Mouse (Mus musculus) layer of hippocampus, adult 9-10 months (tissue): ENCODE measurements at regions not wholly inside any gene's neighbourhood (a gene's known extent, or its start where the extent isn't known, plus 50 kb on each side); places are given as distances from the start of the nearest gene placed in this dataset.

ENCODE experiments used
- DNase-seq: peaks from one replicate; pipeline ENCODE4 v3.0.0; 2022; ENCODE audit warnings: low spot score

DNA sequence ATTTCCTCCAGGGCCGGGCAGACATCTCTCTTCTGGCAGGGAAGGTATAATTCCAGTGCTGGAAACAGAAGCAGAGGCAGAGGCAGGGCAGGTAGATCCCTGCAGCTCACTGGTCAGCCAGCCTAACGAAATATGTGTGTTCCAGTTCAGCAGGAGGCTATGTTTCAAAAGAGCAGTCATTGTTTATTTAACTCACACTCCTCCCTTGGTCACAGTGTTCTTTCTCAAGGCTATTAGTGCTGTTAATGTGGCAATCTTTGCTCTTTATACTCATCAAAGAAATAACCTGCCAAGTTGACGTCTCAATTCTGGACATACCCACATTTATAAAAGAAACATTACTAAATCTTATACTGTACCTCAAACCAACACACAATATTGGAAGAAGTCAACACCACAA, 253.3 kb upstream of the Adgrl3 start:
- no peak for DNase-seq

DNA sequence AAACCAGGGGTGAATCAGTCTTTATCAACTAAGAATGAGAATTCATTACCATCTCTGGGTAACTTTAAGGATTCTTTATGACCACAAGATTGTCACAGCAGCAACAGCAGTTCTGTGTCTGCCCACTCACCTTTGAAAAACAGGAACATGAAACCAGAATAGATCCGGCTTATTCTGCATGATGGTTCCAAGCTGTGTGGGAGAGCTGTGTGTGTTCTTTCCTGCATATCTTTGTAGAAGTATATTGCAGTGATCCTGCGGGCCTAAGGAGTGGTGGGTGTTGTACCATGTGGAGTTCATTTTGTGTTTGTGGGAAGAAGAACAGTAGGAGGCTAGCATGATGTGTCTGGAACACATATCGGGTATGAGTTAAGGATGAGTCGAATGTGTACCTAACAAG, 236.0 kb upstream of the Adgrl3 start:
- DNase-seq: peak; percentile 43

DNA sequence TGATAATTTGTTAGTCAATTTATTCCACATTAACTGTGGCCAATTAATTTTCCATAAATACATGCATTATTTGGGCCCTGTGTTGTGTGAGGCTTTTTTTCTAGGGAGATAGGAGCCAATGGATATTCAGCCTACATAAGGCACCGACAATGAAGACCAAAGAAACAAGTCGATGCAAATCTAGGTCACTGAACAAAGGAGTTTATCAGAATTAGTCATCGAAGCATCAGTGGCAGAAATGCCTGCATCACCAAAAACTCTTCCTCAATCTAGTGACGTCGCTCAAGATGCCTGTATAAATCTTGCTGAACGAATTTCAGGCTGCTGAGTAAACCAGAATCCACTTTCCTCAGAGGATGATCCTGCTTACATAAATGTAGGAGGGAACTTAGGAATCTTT, 235.2 kb upstream of the Adgrl3 start:
- no peak for DNase-seq

DNA sequence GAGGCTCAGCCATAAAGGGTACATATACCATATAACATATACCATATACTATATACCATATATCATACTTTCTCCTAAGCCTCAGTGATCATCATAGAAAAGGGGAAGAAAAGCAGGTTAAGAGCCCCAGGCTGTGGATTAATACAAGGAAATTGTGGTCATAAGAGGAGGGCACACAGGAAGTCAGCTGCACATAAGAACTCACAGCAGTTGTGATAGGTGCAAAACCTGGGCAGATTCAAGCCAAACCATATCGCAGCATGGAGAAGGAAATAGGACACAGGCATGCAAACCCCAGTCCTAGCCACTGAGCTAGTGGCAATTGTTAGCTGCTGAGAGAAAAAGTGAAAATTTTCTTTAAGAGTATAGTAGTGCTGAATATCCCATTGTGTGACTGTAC, 228.3 kb upstream of the Adgrl3 start:
- no peak for DNase-seq

DNA sequence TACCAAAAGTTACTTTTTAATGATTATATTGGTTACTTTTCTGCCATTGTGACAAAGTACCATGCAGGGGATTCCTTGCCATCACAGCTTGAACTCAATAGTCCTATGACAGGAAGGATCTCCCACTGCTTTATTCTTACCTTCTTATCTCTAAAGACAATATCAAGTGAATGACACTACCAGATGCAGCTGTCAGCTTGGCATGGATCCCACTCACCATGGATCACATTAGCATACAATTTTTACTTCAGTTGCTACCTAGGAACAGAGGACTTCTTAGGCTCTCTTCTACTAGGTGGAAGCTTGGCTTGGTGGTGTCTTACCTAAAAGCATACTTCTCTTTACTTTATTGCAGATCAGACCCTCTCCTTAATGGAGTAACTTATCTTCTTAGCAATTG, 220.2 kb upstream of the Adgrl3 start:
- no peak for DNase-seq

DNA sequence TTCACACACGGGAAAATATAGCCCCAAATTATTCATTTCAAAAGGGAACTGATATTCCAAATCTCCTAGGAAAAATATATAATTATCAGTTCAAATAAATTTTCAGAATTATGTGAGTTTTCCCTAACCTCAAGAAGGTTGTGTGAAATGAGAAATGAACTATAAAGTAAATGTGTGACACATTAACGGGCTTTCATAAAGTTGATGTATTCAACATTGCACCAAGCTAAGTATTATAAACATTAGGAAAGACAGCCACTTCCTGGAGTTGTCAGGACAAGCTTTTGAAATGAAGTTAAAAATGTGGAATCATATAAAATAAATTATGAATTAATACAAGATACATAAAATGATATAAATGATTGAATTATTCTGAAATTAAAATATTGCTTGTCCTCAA, 207.0 kb upstream of the Adgrl3 start:
- DNase-seq: no peak

DNA sequence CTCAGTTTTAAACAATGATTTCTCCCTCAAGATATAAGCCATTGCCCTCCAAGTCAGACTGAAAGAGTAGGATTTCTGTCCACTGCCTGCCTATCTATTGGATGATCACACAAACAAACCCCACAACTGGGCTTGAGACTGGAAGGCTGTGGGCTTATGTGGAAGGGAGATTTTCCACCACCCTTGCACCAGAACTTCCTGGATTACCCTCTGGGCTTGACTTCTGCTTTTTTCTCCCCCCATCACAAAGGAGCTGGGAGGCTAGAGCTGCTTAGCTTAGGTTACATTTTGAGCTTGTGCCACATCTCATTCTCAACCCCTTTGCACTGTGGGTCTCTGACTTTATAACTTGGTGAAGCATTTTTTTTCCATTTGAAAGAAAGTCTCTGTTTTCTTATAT, 200.7 kb upstream of the Adgrl3 start:
- no peak for DNase-seq

DNA sequence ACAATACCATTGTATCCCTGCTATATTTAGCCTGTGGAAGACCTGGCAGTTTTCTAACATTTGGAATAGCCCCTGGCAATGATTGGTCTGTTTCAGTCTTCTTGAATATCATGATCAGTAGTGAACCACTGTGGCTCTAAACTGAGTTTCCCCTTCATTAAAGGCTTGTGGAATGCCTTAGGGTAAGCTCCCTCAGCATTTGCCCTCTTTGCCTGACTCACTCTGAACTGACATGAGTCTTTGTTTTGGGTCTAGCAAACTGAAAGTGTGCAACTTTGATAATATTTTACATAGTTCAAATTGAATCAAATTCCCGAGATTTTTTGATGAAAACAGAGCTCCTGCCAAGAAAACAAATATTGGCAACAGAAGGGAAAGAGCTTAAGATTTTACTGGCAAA, 177.4 kb upstream of the Adgrl3 start:
- DNase-seq: no peak

DNA sequence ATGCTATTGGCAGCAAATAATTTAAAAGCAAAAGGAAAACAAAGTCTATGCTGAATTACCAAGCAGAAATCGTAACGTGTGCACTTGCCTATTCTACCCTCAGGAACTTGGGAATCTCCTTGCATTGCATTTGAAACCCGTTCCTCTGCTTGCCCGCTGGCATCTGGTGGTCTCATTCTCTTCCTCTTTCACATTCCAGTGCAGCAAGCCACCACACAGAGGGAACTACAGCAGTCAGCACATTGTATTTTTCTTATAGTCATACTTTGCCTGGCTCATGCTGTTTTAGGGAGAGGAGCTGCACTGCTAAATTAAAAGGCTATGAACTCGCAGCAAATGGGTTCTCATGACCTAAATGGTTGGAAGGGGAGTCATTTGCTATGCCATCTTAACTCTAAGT, 164.9 kb upstream of the Adgrl3 start:
- no peak for DNase-seq

DNA sequence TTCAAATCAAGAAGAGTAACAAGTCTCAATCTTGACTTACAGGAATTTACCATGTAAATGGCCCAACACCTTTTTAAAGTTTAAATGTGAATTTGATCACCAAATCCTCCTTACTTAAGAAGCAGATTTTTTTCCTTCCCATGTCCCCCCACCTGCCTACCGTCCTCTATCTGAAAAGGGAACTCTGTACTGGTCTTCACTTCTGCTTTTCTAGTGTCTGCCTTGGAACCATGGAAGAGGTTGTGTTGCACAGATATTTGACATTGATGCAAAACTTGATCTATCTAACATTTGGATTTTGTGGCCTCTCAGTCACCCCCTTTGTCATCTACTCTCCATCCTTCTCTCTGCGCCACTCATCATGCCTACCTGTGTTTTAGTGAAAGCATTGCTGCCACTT, 143.3 kb upstream of the Adgrl3 start:
- DNase-seq: no peak

DNA sequence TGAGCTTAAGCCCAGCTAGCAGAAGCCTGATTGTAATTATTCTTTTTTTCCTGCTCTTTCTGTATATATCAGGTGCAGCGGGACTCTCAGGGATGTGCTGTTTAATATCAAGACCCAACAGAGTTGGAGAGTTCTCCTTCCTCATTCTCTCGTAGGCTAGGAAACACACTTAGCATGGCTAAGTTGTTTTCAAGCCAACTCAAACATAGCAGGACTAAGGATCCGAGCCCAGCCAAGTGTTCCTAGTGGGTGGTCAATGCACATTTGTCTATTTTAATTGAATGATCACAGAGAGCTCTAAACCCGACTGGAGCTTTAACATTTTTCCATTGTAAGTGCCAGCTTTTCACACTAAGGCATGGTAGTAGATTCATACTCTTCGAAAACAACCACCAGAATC, 121.7 kb upstream of the Adgrl3 start:
- no peak for DNase-seq

DNA sequence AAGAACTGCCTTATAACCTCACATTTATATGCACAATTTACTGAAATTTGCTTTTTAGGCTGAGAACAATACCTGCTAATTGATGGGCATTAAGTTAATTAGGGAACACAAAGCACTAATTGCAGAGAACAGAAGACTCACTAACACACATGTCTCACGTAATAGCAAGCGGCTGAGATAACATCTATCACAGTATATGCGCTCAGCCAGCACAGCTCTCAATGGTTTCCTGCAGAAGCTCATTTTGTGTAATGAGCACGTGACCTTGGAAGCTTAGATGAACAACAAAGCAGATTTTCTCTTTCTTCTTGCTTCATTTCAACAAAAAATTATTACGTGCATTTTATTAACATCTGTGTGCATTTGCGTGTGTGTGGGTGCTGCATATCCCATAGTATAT, 111.2 kb upstream of the Adgrl3 start:
- no peak for DNase-seq

DNA sequence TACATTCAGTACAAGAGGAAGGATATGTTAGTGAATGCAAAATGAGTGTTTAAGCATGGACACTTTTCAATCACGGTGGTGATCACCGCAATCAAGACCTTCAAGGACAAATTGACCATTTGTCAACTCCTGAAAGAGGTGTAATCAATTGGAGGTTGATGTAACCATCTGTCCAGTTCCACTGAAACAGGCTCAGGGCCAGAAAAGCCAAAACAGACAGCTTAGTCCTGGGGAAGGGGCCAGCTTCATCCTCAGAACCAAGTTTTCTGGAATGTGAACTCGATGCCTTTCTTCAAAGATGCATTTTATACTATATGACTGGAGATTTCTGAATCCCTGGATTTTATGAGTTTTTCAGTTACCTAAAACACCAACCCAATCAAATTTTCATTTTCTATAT, 81.1 kb upstream of the Adgrl3 start:
- DNase-seq: no peak

DNA sequence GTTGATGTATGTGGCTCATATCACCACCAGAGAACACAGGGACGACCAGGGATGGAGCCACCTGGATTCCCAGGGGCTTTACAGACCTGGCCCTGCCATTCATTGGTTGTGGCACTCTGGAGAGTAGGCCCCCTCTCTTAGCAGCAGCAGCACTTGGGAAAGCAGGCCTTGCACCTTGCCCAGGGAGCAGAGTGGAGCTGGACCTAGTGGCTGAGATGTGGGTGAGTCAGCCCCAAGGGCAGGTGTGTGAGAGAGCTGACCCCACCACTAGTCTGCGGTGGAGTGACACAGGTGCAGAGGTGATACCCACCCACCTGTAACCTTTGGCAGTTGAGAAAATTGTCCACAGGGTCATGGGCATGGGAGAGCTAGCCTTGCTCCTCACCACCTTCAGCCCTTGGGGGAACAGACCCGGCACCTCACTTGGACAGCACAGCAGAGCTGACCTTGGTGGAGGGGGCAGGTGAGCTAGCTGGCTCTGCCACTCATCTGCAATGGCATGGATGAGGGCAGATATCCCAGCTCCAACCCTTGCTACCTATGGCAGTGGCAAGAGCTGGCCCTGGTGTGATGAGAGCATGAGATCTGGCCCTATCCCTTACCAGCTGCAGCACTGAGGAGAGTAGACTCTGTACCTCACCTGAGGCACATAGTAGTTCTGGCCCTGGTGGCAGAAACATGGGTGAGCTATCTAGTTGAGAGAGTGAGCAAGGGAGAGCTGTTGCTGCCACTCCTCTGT, 67.9 kb upstream of the Adgrl3 start:
- DNase-seq: no peak

DNA sequence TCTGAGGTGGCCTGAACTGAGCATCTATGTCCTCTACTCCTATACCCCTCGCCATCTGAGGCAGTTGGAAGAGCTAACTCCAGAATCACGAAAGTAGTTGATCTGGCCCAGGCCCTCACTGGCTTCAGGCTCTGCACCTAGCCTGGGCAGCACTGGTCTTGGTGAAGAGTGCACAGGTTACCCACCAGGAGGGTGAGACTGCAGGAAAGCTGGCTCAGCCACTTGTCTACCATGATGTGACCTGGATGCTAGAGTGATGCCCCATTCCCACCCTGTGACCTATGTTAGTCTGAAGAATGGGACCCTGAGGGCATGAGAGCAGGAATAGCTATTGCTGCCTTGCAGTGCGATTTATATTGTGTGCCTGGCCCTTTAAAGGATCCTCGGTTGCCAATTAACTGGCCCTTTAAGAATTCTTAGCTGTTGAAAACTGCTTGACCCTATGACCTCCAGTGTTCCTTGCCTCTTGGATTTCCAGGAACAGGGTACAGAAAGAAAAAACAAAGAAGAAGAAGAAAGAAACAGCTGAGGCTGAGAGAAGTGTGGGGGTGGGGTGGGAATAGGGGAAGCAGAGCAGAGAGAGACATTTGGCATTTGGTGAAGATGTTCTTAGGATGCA, 67.2 kb upstream of the Adgrl3 start:
- no peak for DNase-seq
